Mouse (Mus musculus) kidney, postnatal 4 days (tissue): ENCODE measurements around the gene Pde6d.

ENCODE experiments used
- DNase-seq, 2 experiments: peaks; one replicate each; pipeline ENCODE4 v3.0.0; 2021; ENCODE audit warnings: mixed read lengths in 2 of 2

Pde6d gene

GRCm38 (mm10) chr1:86582451-86583096 lies at the start of gene Pde6d, which contains the start of gene Cops7b:
Gene Pde6d (minus strand): TSS chr1:86582629.
Gene Cops7b (plus strand): TSS chr1:86582904.
- DNase-seq = peak; percentile 96 to 98

- DNase-seq = no peak
These were observed 48.1 kb upstream of the Pde6d start for GRCm38 (mm10) chr1:86630527-86630926.

DNA sequence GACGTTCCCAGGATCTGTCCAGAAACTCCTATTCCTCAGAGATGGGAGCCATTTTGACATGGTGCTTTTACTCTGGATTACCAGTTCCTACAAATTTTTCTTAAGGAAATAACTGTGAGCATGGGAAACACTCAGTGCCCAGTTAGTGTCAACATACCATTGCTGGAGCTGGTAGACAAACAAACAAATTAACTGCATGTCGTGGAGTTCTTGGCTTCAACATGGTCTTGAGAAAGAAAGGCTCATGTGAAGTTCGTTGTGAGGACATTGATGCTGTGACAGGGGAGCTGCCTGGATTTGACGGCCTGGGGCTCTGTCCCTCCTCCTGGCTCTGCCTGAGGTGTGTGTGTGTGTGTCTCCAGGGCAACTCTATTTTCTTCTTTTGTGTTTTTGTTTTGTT lies 47.5 kb upstream of the Pde6d start:
- DNase-seq = no peak

DNA sequence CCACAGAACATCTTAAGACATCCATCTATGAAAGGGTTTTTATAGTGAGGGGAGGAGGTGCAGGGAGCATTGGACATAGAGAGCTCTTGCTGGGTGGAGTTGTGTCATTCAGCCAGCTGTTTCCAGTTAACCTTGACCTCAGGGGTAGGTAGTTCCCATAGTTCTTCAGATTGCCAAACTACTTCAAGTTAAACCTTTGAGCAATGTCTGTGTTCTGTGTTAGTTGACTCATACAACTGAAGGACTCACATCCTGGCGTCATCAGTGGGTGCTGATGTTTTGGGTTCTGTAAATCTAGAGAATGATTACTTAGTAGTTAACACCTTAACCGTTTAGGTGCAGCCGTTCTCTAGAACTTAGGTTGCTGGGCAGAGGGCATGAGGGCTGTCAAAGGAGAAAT lies 45.8 kb upstream of the Pde6d start:
- no peak for DNase-seq

DNA sequence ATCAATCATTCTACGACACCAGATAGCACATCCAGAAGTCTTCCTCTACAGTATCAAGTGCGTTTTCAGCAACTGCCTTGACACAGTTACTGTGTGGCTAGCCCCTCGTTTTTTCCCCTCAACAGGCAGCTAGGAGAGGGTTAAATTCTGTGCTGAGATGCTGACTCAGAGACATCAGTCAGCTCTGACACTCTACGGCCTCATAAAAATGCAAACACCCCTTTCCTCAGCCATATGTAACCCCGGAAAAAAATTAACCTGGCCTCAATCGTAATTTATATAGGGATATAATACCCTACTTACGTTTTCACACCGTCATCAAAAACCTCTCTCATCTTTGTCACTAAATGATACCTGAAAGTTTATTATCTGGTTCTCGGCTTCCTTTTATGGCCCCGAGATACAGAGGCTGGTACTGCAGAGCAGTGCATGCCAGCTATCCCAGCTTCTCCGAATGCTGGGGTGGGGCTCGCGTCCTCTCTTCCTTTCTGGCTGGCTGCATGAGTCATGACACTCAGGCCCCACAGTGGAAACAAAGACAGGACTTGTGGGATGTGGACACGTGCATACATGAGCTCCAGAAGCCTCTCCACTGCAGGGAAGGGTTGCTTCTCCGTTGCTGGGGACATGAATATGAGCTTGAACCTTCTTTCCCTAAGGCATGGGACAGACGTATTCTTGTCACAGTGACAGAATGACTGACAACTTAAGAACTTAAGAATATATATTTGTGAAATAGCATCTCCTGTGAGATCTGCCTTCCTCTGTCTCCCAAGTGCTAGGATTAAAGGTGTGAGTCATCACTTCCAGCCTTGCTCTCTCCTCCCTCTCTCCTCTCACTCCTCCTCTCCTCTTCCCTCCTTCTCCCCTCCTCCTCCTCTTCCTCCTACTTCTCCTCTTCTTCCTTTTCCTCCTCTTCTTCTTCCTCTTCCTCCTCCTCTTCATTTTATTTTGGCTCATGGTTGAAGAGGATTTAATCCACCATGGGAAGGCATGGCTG lies 40.9 kb upstream of the Pde6d start:
- peak in 1 of 2 experiments; percentile 10 for DNase-seq

GRCm38 (mm10) chr1:86622296-86622695 lies 39.9 kb upstream of the Pde6d start:
- no peak for DNase-seq

- peak; percentile 78 to 83 for DNase-seq
These were observed 36.2 kb upstream of the Pde6d start for GRCm38 (mm10) chr1:86618454-86619125.

- no peak for DNase-seq
These were observed 31.8 kb upstream of the Pde6d start for GRCm38 (mm10) chr1:86614269-86614668.

GRCm38 (mm10) chr1:86612081-86612480 lies 29.7 kb upstream of the Pde6d start:
- DNase-seq = no peak

GRCm38 (mm10) chr1:86610954-86611353 lies 28.5 kb upstream of the Pde6d start:
- DNase-seq = no peak

DNA sequence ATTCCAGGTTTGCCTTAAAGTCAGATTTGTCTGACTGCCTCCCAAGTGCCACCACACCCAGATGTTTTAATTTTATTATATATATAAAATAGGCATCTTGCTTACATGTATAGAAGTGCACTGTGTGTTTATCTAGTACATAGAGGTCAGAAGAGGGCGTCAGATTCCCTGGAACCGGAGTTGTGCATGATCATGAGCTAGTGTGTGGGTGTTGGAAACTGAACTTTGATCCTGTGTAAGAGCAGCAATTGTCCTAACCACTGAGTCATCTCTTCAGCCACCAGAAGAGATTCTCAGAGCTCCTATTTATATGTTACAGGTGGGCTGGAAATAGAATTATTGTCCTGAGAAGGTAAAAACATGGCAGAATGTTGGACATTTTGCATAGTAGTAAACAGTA lies 17.7 kb upstream of the Pde6d start:
- no peak for DNase-seq

GRCm38 (mm10) chr1:86598516-86598915 lies 16.1 kb upstream of the Pde6d start:
- DNase-seq = peak; percentile 9 to 27

DNA sequence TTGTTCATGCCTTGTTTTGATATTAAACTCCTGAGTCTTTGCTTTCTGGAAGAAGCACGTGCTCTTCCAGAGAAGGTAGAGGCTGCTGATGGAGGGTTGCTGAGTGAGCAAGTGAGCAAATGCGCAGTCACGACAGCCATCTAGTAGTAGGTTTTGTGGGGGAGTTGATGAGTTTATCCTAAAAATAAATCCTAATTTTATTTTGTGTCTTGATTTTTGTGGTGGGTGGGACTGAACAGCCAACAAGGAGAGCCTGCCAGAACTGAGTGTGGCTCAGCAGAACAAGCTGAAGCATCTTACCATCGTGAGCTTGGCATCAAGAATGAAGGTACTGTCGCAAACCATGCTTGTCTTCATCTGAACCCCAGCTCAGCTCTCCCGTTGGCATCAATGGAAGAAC lies 14.1 kb upstream of the Pde6d start:
- DNase-seq = no peak

DNA sequence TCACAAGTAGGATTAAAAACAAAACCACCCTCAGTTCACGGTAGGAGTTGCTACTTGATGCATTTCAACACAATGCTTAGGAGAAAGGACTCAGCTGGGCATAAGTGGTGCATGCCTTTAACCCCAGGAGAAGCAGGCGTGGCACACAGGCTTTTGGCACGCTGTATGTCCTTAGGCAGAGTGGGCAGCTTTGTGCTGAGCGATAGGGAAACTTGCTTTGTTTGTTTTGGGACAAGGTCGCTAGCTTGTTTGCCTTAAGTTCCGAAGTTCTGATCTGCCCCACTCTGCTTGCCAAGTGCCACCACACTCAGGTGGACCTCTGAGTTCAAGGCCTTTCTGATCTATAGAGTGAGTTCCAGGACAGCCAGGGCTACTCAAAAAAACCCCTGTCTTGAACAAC lies 12.9 kb upstream of the Pde6d start:
- DNase-seq = no peak

- DNase-seq = no peak
These were observed 12.1 kb upstream of the Pde6d start for GRCm38 (mm10) chr1:86594539-86594938.

DNA sequence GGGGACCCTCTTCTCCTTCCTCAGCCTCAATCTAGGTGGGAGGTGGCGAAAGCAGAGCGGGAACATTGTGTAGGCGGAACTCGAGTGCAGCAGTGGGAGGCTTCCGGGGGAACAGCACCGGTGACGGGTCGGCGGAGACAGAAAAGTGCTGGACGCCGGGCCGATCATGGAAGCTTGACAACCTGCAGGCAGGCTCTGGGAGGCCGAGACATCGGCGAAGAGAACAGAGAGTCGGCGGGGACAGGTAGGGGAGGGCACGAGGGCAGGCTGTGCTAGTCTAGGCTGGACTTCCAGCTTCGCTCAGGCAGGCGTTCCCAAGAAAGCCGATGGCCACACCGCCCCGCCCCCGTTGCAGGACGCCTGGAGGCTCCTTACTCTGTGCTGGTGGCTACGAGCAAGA lies 4.6 kb upstream of the Pde6d start:
- peak; percentile 89 to 91 for DNase-seq

DNA sequence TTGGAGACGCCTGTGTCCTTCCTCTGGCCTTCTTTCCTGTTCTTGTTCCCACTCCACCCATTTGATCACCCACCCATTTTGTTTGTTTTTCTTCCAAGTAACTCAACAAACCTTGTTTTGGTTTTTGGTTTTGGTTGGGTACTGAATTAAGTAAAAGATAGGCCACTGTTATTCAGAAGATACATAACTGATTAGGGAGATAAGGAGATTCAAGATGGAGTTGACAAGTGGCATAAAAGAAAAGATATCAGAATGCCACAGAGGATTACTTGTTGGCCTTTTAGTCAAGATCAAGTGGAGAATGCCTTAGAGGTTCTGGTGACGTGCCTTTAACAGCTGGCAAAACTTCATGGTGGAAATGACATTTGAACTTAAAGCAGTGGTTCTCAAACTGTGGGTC lies 1.3 kb upstream of the Pde6d start:
- DNase-seq = no peak

GRCm38 (mm10) chr1:86581692-86582450 lies 558 bp downstream of the Pde6d start:
- peak; percentile 54 to 61 for DNase-seq

- no peak for DNase-seq
These were observed 2.0 kb downstream of the Pde6d start for GRCm38 (mm10) chr1:86580426-86580825.

DNA sequence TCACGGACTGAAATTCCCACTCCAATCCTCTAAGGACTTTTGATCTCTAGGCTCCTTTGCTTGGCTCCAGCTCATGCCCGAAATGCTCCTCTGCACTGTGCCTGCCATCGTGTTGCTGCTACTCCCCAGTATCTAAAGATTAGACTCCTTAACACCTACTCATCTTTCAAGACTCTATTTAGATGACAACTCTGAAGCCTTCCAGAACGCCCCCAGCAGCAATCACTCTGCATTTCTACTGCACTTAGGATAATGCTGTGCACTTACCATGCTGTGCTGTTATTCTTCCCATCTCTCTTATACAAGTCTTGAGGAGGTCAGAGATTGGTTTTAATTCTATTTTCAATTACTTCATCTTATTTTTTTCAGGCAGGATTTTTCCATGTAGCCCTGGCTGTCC lies 10.5 kb downstream of the Pde6d start:
- no peak for DNase-seq

- no peak for DNase-seq
These were observed 11.0 kb downstream of the Pde6d start for GRCm38 (mm10) chr1:86571381-86571780.

DNA sequence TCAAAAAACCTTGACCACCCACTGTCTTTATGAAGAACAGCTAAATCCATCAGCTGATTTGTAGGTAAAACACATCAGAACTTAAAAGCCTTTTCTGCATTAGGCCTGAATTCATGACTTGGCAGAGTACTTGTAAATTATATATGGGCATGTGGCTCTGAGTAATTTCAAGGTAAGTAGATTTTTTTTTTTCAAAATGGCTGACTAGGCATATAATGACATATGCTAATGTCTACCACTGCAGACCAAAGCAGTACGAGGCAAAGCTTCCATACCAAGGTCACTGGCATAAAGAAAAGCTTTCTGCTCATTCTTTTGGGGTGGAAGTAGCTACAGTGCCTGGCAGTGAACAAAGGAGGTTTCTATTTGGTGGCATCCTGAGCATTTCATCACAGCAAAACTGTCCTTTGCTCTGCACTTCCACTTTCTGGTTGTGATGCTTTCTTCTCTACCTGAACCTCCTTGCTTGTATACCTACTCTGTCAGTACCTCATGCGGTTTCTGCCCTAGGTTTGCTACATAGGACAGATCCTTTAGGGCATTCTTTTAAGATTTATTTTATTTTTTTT lies 13.1 kb downstream of the Pde6d start:
- DNase-seq = no peak
